Mouse (Mus musculus) heart, adult 11 months (tissue): ENCODE measurements around the gene Atg3.

Experiments used
- DNase-seq: peaks from one replicate; pipeline ENCODE4 v3.0.0; 2022

The Atg3 gene

GRCm38 (mm10) chr16:45204859-45205670 is 46.5 kb downstream of the Atg3 start:
- DNase-seq: peak; percentile 64

DNA sequence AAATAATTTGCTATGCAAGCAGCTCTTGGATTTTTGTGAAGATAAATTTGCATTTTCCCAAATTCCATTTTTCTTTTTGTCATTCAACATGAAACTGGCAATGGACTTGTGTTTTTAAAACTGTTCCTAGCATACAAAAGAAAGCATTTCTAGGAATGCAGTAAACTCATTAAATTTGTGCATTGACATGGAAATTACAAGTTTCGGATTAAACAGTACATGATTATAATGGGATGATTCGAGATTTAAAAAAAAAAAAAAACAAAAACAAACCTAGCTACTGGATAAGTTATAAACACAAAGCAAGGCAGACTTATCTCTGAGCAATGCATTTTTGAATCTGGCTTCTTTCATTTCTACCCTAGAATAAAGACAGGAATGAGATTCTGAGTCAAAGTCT is 63.4 kb downstream of the Atg3 start:
- DNase-seq: no peak

DNA sequence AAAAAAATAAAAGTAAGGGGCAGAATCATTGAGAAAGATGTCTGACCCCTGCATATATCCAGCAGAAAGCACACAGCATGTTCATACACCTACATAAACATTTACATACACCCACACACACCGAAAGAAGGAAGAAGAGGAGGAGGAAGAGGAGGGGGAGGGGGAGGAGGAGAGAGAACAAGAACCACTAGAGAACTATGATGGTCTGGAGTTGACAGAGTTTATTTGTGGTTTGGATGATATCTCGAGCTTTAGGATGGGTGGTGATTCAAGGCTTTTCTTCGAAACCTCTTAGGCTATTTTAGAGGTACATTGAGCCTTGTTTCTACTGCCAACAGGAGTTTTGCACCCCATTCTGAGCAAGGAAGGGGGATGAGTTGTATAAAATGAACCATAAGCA is 64.2 kb downstream of the Atg3 start:
- DNase-seq: no peak

DNA sequence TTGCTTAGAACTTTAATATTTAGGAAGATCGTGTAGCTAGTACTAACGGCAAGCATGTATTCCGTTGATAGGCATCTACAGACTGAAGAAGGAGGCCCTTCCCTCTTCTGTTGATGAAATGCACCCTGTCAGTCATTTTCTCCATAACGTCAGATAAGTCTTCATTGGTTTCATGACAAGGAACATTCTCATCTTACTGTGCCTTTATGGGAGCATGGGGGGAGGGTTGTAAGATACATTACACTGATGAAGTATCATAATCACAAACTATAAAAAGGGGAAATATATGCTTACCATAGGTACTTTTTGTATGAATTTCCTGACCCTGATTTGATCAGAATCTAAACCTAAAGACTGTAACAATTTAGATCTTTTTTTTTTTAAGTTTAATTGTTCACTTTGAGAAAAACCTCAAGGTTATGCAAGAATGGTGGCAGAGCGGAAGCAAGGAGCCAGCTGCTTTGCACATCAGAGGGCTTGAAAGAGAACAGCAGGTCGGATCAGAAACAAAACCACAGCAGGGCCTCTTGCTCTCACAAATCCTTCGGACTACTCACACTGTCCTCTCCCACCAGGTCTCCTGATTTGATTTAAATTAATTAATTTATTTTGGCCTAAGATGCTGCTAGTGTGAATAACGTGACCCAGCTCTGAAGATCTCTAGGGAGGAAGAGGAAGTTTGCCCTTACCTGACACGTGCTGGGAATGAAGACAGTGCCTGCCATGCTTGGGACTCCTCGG is 65.2 kb downstream of the Atg3 start, which contains the start of gene Btla:
Btla (plus strand) TSS at position 668 of the 741 bp plus-strand sequence.
- peak; percentile 80 for DNase-seq

GRCm38 (mm10) chr16:45224431-45225008 is 65.9 kb downstream of the Atg3 start:
- DNase-seq: peak; percentile 55

- peak; percentile 72 for DNase-seq
These were observed 68.4 kb downstream of the Atg3 start for GRCm38 (mm10) chr16:45227002-45227401.

- DNase-seq: no peak
These were observed 72.7 kb downstream of the Atg3 start for GRCm38 (mm10) chr16:45231296-45231695.

GRCm38 (mm10) chr16:45233007-45233406 is 74.4 kb downstream of the Atg3 start:
- DNase-seq: no peak
